Mouse (Mus musculus): ENCODE results near the gene Pla2g3. TPM values are rescaled to one million over a fixed set of nuclear protein-coding genes. Genes with fewer than 3 reads are reported as not detected.

Gene Pla2g3
- polyA plus RNA-seq, 1 experiment from 2014 or later = 0.99 TPM

DNA sequence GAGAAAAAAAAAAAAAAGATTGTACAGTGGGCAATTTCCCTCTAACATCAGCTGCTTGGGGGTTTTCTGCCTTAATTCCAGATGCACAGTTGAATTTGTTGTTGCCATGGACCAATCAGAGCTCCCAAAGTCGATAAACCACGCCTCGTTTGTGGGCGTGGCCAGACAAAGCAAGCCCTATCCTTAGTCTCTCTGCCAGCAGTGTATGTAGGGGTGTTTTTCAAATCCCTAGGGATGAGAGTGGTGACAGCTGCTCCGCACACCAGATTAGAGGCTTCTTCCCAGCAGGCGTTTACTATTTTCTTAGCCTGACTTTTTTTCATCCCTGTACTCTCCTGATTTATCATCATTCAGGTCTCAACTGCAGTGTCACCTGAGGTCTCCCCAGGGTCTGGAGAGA is 59.9 kb downstream of the Pla2g3 start:
- Histone ChIP-seq H3K27me3 (ENCODE audit: insufficient read depth, poor library complexity, severe bottlenecking) (no peaks in the 10 kb centered on the region), H3K4me1 (replicated peaks) (peaks cover 11% of the 10 kb centered on the region), H3K9me3 (peaks cover 5% of the 10 kb centered on the region; the same call in 1 of the 2 replicates), H3K4me3 (no peak overlapping the region), H3K27ac (no peak overlapping the region), H3K36me3 (no peaks in the 10 kb centered on the region)
- 41% methylated on average over 6 of the region's 6 CpGs for WGBS
- DNase-seq (ENCODE audit: low spot score) = peak; percentile 44

DNA sequence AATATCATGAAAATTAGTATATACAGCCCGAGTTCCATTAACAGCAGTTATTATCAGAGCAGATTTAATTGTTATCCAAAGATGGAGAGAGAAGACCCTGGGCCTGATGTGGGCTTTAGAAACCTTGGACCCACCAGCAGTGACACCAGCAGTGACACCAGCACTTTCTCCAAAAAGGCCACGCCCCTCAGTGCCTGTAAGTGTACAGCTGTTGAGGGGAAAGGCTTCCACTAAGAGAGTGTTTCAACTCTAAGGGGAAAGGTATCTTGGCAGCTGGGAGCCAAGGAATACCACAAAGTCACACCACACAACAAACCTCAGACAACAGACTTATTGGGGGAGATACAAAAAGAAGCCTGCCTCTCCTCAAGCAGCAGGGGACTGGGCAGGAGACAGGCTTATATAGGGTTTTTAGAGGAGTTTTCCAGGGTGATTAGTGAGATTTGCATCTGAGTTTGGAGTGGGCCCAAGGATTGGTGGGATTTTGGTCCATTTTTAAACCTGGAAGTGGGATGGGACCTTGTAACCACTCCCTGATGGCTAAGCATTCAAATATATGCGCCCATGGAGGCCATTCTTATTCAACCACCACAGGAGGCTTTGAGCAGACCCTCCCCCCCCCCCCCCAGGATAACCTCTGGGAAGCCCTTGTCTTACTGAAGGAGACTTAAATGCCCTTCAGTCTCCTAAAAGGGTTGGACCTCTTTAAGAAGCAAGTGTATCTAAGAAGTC is 60.6 kb downstream of the Pla2g3 start:
- H3K36me3 ChIP-seq = no peaks in the 10 kb centered on the region
- DNase-seq (ENCODE audit: low spot score) = no peak
- WGBS = 60% methylated on average over 3 of the region's 3 CpGs

More for the DNA sequence above, 60.6 kb downstream of the Pla2g3 start:
- no peaks in the 10 kb centered on the region for H3K27me3 ChIP-seq (ENCODE audit: insufficient read depth, poor library complexity, severe bottlenecking)
- H3K27ac ChIP-seq = no peak overlapping the region
- peaks cover 5% of the 10 kb centered on the region; the same call in 1 of the 2 replicates for H3K9me3 ChIP-seq
- no peak overlapping the region for H3K4me3 ChIP-seq
- peaks cover 11% of the 10 kb centered on the region for H3K4me1 ChIP-seq (replicated peaks)

Other genes starting within 250 kb of the Pla2g3 start
- 317 and 322 TPM in 2 replicates for gene Drg1, start 221.9 kb upstream of the Pla2g3 start, polyA plus RNA-seq (2016; fragmentation: Nextera tagmentation; extraction: Ambion mirVana)
- 106 and 116 TPM in 2 replicates for gene Patz1, start 199.4 kb upstream of the Pla2g3 start, polyA plus RNA-seq (2016; fragmentation: Nextera tagmentation; extraction: Ambion mirVana)
- 9.3 and 9.4 TPM in 2 replicates for gene Pik3ip1, start 157.9 kb upstream of the Pla2g3 start, polyA plus RNA-seq (2016; fragmentation: Nextera tagmentation; extraction: Ambion mirVana)
- 62.0 and 82.2 TPM in 2 replicates for gene Limk2, start 79.1 kb upstream of the Pla2g3 start, polyA plus RNA-seq (2016; fragmentation: Nextera tagmentation; extraction: Ambion mirVana)
- gene Rnf185, start 35.9 kb upstream of the Pla2g3 start, polyA plus RNA-seq (2016; fragmentation: Nextera tagmentation; extraction: Ambion mirVana) = 42.1 and 44.5 TPM in 2 replicates
- 0.21 and 0.37 TPM in 2 replicates for gene Inpp5j, start 16.5 kb downstream of the Pla2g3 start, polyA plus RNA-seq (2016; fragmentation: Nextera tagmentation; extraction: Ambion mirVana)
- 60.3 and 73.5 TPM in 2 replicates for gene Selenom, start 26.4 kb downstream of the Pla2g3 start, polyA plus RNA-seq (2016; fragmentation: Nextera tagmentation; extraction: Ambion mirVana)
- gene Smtn, start 52.3 kb downstream of the Pla2g3 start, polyA plus RNA-seq (2016; fragmentation: Nextera tagmentation; extraction: Ambion mirVana) = 43.2 and 46.1 TPM in 2 replicates
- gene Morc2a, start 160.9 kb downstream of the Pla2g3 start, polyA plus RNA-seq (2016; fragmentation: Nextera tagmentation; extraction: Ambion mirVana) = 38.4 and 40.8 TPM in 2 replicates

All from hindbrain, embryonic 10.5 days (tissue).